Mouse (Mus musculus) neural tube, embryonic 14.5 days (tissue): ENCODE data around the gene Hsdl2. TPM values are rescaled to one million over a fixed set of nuclear protein-coding genes. Genes with fewer than 3 reads are reported as not detected.
A peak's percentile ranks its signal among the peaks of the same experiment; 100 is the strongest.

Experiments
- ATAC-seq: fragments of 200-750 bp; cut with Nextera tagmentation; 2 replicates; pipeline ENCODE4 v1.8.0; 2017; ENCODE audit warnings: low read depth, mild to moderate bottlenecking, moderate TSS enrichment, moderate library complexity
- H3K27ac ChIP-seq: fragments of 300-500 bp; sonication (generic); 2 replicates; pipeline ENCODE4 v1.5.1; 2014; ENCODE audit warnings: low read depth, mild to moderate bottlenecking, control low read depth, low read length, moderate library complexity, mixed read lengths
- H3K27me3 ChIP-seq: fragments of 300-500 bp; sonication (generic); 2 replicates; pipeline ENCODE4 v1.6.1; 2014; ENCODE audit warnings: low read length; ENCODE audit not compliant: control insufficient read depth, insufficient read depth
- H3K36me3 ChIP-seq: fragments of 300-500 bp; sonication (generic); 2 replicates; pipeline ENCODE4 v1.6.1; 2014; ENCODE audit warnings: low read length, mixed read lengths; ENCODE audit not compliant: control insufficient read depth, insufficient read depth
- H3K4me1 ChIP-seq: fragments of 300-500 bp; sonication (generic); 2 replicates; pipeline ENCODE4 v1.6.1; 2014; ENCODE audit warnings: low read length; ENCODE audit not compliant: control insufficient read depth, insufficient read depth
- H3K4me2 ChIP-seq: fragments of 300-500 bp; sonication (generic); 2 replicates; pipeline ENCODE4 v1.6.1; 2014; ENCODE audit warnings: mild to moderate bottlenecking, low read depth, low read length, control low read depth
- H3K4me3 ChIP-seq: fragments of 300-500 bp; sonication (generic); 2 replicates; pipeline ENCODE4 v1.5.1; 2014; ENCODE audit warnings: low read depth, low read length, control low read depth, mixed read lengths
- H3K9ac ChIP-seq: fragments of 300-500 bp; sonication (generic); replicated peaks from 2 replicates; pipeline ENCODE4 v1.6.1; 2014; ENCODE audit warnings: low read depth, mild to moderate bottlenecking, control low read depth, low read length, mixed read lengths
- H3K9me3 ChIP-seq: fragments of 300-500 bp; sonication (generic); 2 replicates; pipeline ENCODE4 v1.6.1; 2016; ENCODE audit warnings: low read length; ENCODE audit not compliant: control insufficient read depth
- WGBS: fragments of 180-500 bp; shearing (Covaris S2); extraction: QIAGEN DNeasy Blood & Tissue Kit; methylation state at CpG from one replicate; pipeline ENCODE4 v1.1.7; 2014; 5-methylcytosine and 5-hydroxymethylcytosine counted together
- polyA plus RNA-seq: library from polyadenylated mRNA; unstranded; fragments of >200 nt; fragmentation: Nextera tagmentation; extraction: Ambion mirVana; gene quantifications from 2 replicates; pipeline ENCODE4 v1.2.1, GENCODE M21; 2014

The Hsdl2 gene
- polyA plus RNA-seq, 1 experiment from 2014 or later, result 39.5 TPM

DNA sequence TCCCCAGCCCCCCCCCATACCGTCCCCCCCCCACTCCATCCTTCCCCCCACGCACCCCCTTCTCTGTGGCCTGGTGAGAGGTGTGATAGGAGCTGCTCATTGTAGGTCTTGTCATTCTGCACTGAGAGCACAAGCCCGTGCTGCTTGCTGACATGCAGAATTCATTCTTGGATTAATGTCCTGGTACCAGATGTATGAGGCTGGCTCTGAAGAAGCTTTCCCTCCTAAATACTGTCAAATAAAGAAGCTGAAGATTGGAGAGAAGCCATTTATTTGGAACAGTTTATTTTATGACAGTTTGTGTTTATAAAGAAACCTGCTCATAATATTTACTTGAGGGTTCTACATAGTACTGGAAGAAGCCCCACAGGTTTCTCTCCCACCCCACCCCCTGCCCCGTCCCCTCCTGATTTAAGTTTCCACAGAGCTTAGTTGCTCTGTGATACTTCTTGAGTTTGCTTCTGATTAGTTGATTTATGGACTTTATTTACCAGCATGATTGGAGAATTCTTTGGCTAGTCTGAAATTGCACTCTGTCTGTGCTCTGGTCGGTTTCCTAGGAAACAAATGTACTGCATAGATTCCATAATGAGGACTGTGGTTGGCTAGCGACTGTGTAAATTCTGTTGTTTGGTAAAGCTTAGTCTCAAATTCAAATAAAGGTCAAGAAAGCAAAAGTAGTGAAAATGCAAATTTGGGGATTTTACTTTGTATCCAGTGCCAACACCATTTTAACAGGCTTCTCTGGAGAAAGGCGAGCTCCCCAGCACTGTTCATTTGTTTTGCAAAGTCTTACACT lies 47.9 kb downstream of the Hsdl2 start:
- WGBS, result 12% methylated on average over 7 of the region's 7 CpGs

DNA sequence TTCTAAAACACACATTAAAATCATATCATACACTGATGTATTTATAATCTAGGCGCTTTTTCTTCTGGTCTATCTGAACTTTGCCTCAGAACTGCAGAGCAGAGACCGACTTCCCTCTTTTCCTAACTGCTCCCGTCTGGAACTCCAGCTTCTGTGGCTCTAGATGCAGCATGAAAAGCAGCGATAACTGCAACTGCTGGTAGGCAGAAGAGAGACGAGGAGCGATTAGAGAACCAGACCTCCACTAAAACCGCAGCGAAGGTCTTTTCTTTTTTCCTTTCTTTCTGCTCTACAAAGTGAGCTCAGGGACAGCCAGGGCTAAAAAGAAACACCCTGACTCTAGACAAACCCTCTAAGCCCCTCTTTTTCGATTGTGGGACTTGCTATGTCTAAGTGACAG lies 48.8 kb downstream of the Hsdl2 start:
- H3K27ac ChIP-seq, result no peak overlapping the region
- 40% methylated on average over 9 of the region's 9 CpGs for WGBS
- no peak for ATAC-seq
- no peak overlapping the region for H3K9ac ChIP-seq
- peaks cover 24% of the 10 kb centered on the region for H3K4me1 ChIP-seq
- H3K4me3 ChIP-seq, result no peak overlapping the region
- no peaks in the 10 kb centered on the region for H3K9me3 ChIP-seq
- peak overlapping the region; percentile 6; the same call in 1 of the 2 replicates for H3K4me2 ChIP-seq
- H3K36me3 ChIP-seq, result no peaks in the 10 kb centered on the region
- no peaks in the 10 kb centered on the region for H3K27me3 ChIP-seq

More for the DNA sequence above, 47.9 kb downstream of the Hsdl2 start:
- Histone ChIP-seq H3K9ac (no peak overlapping the region), H3K36me3 (no peaks in the 10 kb centered on the region), H3K9me3 (no peaks in the 10 kb centered on the region), H3K27ac (no peak overlapping the region), H3K4me2 (peak overlapping the region; percentile 31; the same call in 1 of the 2 replicates), H3K4me3 (no peak overlapping the region), H3K27me3 (no peaks in the 10 kb centered on the region), H3K4me1 (peaks cover 24% of the 10 kb centered on the region)
- peak; percentile 21; the same call in 1 of the 2 replicates for ATAC-seq

DNA sequence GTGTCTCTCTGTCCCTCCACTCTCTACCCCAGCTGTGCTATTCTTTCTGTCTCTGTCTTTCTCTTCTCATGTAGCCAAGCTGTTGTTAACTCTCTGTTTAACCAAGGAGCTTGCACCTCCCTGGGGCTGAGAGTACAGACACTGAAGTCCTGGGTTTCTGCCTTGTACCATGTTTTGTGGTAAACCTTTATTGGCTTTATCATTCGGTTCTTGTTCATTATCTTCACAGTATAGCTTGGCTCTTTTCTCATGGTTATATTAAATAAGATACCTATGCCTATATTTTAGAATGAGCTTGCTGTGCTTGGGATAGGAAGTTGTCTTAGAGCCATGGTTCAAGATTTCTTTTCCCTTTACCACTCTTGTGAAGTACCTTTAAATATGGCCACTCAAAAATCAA lies 53.2 kb downstream of the Hsdl2 start:
- Histone ChIP-seq H3K4me2 (no peak overlapping the region), H3K9ac (no peak overlapping the region), H3K4me1 (peaks cover 11% of the 10 kb centered on the region; the same call in 1 of the 2 replicates), H3K9me3 (no peaks in the 10 kb centered on the region), H3K36me3 (no peaks in the 10 kb centered on the region), H3K27me3 (no peaks in the 10 kb centered on the region), H3K4me3 (no peak overlapping the region), H3K27ac (no peak overlapping the region)
- WGBS, result 68% methylated on average over 1 of the region's 1 CpGs
- no peak for ATAC-seq

DNA sequence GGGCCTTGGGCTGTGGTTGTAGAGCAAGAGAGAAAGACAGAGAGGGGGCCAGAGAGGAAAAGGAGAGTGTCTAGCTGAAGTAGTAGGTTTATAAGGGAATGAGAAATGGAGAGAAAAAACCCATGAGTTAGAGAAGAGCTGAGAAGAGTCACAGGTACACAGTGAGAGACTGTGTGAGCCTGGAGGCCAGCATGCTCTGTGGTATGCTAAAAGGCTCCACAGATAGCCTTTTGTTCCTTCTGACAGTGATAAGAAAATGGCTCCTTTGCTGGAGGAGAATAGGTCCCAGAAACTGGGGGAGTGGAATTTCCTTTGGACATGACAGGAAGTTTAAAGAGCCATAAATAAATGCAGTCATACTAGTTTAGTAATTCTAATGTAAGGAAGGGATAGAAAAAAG lies 57.8 kb downstream of the Hsdl2 start:
- Histone ChIP-seq H3K9ac (no peak overlapping the region), H3K27ac (no peak overlapping the region), H3K27me3 (no peaks in the 10 kb centered on the region), H3K36me3 (no peaks in the 10 kb centered on the region), H3K4me1 (peaks cover 5% of the 10 kb centered on the region; the same call in 1 of the 2 replicates), H3K9me3 (no peaks in the 10 kb centered on the region), H3K4me3 (no peak overlapping the region), H3K4me2 (no peak overlapping the region)
- no peak for ATAC-seq

DNA sequence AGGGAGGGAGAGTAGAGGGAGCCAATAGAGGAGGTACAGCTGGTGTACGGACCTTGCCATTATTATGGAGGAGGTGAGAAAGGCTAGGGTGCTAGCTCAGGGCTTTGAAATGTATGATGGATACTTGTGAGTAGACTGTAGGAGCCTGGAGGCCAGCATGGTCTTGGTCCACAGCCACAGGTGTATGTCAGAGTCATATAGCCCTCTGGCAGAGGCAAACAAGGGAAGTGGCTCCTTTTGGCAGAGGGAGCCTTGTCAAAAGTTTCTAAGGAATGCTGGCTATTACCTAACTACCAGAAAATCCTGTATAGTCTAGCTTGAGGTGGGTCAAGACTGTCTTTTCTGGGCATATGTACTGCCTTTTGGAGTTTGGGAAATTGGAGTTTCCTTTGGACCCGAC lies 59.4 kb downstream of the Hsdl2 start:
- Histone ChIP-seq H3K4me2 (no peak overlapping the region), H3K4me3 (no peak overlapping the region), H3K27me3 (no peaks in the 10 kb centered on the region), H3K36me3 (no peaks in the 10 kb centered on the region), H3K27ac (no peak overlapping the region), H3K4me1 (peaks cover 9% of the 10 kb centered on the region; the same call in 1 of the 2 replicates), H3K9me3 (no peaks in the 10 kb centered on the region), H3K9ac (no peak overlapping the region)
- WGBS, result 100% methylated on average over 2 of the region's 2 CpGs
- ATAC-seq, result no peak

DNA sequence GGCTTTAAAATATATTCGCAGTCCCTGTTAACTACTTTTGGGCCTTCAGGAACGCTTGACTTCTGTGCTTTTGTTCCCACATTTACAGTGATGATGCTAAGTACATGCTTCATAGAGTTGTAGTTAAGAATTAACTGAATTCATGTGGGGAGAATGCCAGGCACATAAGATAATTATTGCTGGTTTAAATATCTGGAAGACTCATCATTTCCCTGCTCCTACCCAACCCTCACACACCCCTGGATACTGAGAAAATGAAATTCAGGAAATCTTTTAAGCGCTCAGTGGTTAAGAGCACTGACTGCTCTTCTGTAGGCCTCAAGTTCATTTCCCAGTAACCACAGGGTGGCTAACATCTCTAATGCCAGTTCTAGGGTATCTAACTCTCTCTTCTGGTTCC lies 60.7 kb downstream of the Hsdl2 start:
- Histone ChIP-seq H3K4me3 (no peak overlapping the region), H3K36me3 (no peaks in the 10 kb centered on the region), H3K27me3 (no peaks in the 10 kb centered on the region), H3K9ac (no peak overlapping the region), H3K4me2 (no peak overlapping the region), H3K9me3 (no peaks in the 10 kb centered on the region), H3K4me1 (peaks cover 9% of the 10 kb centered on the region; the same call in 1 of the 2 replicates), H3K27ac (no peak overlapping the region)
- no peak for ATAC-seq
- 85% methylated on average over 3 of the region's 3 CpGs for WGBS

DNA sequence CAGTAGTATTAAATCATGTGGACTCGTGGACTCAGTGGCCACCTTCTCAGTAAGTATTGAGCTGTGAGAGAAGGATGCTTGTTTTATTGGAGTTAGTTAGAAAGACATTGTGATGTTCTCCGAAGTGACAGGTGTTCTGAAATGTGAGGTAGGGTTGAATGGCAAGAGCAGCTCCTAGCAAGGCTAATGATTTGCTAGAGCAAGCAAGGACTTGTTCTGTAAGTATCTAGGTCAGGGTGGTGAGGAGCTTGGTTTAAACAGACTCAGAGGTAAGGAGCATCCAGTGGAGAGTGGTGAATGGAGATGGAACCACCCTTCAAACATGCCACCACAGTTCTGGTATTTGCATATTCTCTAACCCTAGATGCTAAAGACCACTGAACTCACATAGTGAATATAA lies 61.3 kb downstream of the Hsdl2 start:
- H3K27ac ChIP-seq, result no peak overlapping the region
- 79% methylated on average over 2 of the region's 2 CpGs for WGBS
- H3K4me2 ChIP-seq, result no peak overlapping the region
- ATAC-seq, result no peak
- H3K27me3 ChIP-seq, result no peaks in the 10 kb centered on the region
- H3K36me3 ChIP-seq, result no peaks in the 10 kb centered on the region
- H3K9me3 ChIP-seq, result no peaks in the 10 kb centered on the region
- H3K9ac ChIP-seq, result no peak overlapping the region
- H3K4me1 ChIP-seq, result peaks cover 9% of the 10 kb centered on the region; the same call in 1 of the 2 replicates
- no peak overlapping the region for H3K4me3 ChIP-seq

DNA sequence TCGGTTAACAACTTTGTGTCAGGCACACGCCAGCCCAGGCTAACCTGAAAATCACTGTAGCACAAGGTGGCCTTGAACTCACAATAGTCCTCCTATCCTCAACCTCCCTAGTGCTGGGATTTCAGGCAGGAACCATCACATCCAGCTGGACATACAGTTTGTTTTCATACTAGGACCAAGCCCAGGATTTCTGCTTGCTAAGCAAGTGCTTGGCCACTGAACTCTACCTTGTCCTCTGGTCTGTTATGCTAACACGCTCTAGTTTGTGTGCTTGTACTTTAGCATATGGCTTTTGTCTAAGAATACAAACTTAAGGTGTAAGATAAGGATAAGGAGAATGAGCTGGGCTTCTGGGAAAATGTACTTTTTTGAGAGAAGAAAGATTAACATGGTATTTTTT lies 63.1 kb downstream of the Hsdl2 start:
- no peaks in the 10 kb centered on the region for H3K27me3 ChIP-seq
- no peaks in the 10 kb centered on the region for H3K9me3 ChIP-seq
- H3K4me2 ChIP-seq, result no peak overlapping the region
- no peak overlapping the region for H3K27ac ChIP-seq
- WGBS, result 83% methylated on average over 3 of the region's 3 CpGs
- H3K4me1 ChIP-seq, result peaks cover 9% of the 10 kb centered on the region; the same call in 1 of the 2 replicates
- H3K9ac ChIP-seq, result no peak overlapping the region
- no peak for ATAC-seq
- H3K4me3 ChIP-seq, result no peak overlapping the region
- no peaks in the 10 kb centered on the region for H3K36me3 ChIP-seq

DNA sequence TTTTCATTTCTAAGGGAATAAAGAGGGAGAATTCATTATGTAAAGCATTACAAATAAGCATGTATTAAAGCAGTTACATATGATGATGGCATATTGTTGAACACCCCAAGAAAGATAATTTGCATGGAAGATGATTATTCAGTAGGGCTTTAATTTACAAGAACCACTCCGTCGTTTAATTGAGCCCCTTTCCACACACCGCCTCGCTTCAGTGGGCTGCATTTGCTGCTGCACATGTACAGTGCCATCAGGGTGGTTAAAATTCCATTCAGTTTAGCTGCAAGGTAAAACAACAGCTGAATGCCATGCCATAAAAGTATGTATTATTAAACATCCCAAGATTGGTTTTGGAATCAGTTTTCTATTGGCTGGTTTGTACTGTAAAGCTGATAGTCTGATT lies 63.6 kb downstream of the Hsdl2 start:
- 30% methylated on average over 4 of the region's 4 CpGs for WGBS

More for the DNA sequence above, 63.6 kb downstream of the Hsdl2 start:
- Histone ChIP-seq H3K4me2 (no peak overlapping the region), H3K27ac (no peak overlapping the region), H3K4me1 (peaks cover 9% of the 10 kb centered on the region; the same call in 1 of the 2 replicates), H3K27me3 (no peaks in the 10 kb centered on the region), H3K36me3 (no peaks in the 10 kb centered on the region), H3K9me3 (no peaks in the 10 kb centered on the region), H3K9ac (no peak overlapping the region), H3K4me3 (no peak overlapping the region)
- ATAC-seq, result peak; percentile 83
